Mouse (Mus musculus) lung, adult 2 months (tissue): ENCODE data around the gene Gtf2i.

Experiments
- CTCF ChIP-seq: fragments of 200-500 bp; IDR thresholded peaks from 2 replicates; pipeline ENCODE4 v1.5.1; 2011; ENCODE audit warnings: mild to moderate bottlenecking, low read length, control low read depth; ENCODE audit not compliant: insufficient read depth
- POLR2A ChIP-seq: fragments of 200-500 bp; IDR thresholded peaks from 2 replicates; pipeline ENCODE4 v1.6.1; 2011; ENCODE audit warnings: low read depth, mild to moderate bottlenecking, control low read depth, low read length, borderline replicate concordance; ENCODE audit errors: extremely low read depth

DNA sequence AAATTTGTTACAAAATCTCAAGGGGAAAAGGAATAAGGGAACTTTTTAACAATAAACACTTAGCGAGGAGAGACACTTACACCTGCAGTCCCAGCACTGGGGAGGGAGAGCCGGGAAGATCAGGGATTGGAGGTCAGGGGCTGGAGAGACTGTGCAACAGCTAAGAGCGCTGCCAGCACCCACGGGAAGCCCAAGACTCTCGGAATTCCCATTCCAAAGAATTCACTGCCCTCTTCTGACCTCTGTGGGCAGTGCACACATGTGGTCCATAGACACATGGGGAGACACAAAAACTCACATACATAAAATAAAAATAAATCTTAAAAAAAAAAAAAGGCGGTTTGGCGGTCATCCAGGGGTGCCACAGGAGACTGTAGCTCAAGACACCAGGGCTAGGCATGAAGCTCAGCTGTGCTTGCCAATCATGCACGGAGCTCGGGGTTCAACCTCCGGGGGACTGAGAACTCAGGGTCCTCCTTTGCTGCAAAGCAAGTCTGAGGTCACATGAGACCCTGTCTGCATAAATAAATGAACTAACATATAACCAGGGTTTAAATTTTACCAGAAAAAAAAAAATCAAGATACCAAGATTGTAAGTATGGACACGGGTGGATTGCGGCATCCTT lies 24.5 kb downstream of the Gtf2i start:
- no peak for TF ChIP-seq CTCF
- TF ChIP-seq POLR2A: no peak
